Mouse (Mus musculus) lung, postnatal 36 days (tissue): ENCODE measurements around the gene Scrt2.

Experiments used
- DNase-seq: peaks from one replicate; pipeline ENCODE4 v3.0.0; 2022; ENCODE audit warnings: mixed read lengths

Scrt2 gene

DNA sequence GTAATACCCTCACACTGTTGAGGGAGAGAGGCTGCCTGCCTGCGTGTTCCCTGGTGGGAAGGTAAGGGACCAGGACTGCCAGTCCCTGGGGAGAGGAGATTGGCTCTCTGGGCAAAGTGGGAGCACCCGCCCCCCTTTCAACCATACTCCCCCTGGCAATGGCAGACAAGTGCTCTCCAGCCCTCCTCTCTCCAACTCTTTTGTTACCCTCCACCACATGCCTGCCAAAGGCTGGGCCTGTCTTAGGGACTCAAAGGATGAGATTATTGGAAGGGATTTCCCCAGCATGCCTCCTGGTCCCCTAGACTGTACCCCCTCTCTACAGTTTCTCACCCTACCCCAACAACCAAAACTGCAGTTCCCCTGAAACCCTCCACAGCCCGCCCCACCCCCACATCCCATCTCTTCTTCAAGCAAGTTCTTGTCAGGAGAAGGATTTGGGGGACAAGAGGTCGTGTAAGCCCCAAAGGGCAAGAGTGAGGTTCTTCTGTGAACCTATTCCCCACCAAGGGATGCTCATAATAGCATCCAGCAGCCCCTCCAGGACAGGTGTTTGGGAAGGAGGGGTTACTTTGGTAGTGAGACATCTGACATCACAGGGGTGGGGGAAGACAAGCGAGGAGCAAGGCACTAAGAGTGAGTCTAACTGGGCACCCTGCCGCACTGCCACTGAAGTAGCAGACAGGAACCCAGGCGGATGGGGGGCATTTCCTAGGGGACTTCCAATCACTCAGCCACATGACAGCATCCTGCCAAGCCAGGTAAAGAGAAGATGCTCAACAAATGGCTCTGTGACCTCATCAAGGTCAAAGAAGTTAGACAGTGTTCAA, 1.3 kb downstream of the Scrt2 start:
- DNase-seq: no peak

DNA sequence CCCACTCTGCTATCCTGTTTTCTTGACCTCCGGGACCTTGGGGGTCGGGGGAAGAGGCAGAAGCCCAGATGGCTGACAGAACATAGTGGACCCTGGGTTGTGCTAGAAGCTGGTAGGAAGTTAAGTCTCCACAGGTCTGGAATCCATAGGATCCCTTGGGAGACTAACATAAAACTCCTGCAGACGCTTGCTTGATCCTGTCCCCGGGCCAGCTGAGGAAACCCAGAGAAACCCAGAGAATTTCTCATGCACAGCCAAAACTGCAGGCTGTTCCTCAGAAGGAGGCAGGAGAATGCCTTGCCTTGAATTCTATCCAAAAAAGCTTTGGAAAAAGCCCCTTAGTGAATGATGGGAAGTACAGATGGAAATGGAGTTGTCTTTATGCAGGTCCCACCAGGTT, 2.1 kb downstream of the Scrt2 start:
- no peak for DNase-seq

DNA sequence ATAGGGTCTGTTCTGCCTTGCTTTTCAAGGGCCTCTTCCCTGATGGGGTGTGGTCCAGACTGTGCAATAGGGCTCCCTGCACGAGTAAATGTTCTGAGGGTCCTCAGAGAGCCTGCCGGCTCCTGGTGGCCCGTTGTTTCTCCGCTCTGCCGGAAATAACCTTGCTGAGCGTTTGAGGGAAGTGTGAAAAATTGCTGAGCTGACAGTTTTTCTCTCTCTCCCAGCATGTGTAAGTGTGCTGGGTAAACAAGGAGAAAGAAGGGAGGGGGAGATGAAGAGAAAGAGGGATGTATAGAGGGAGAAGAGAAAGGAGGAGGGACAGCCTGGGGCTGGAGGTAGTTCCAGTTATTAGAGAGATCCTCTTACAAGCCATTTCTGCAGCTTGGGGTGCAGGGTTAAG, 3.0 kb downstream of the Scrt2 start:
- DNase-seq: no peak

DNA sequence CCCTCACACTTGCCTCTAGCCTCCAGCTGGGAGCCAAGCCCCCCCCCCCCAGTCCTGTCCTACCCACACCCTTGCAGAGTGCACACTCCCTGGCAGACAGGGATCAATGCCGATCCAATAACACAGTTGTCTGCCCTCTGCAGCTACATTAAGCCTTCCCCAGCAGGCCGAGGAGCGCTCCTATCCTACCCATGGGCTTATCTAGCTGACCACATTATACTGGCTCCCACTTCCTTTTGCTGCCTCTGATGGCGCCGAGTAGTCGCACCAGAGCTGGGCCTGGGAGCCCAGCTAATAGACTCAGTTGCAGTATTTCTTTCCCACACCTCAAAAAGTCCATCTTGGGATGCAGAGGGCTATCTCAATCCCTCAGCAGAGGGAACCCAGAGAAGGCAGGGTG, 4.1 kb downstream of the Scrt2 start:
- DNase-seq: no peak

DNA sequence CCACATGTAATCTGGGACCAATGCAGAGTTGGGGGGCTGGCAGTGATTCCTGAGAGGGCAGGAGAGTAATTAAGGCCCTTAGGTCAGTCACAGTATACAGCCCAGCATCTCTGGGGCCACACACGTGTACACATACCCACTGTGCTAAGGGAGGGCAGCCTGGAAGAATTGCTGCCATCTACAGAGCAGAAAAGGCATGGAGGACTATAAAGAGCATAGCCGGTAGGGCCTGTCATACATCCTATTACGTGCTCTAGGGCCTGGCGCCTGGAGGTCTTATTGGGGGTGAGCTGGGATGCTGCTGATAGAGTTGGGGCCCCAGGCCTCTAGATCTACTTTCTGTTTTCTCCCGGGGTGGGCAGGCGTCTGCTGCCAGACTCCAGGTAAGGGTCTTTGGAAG, 5.1 kb downstream of the Scrt2 start:
- DNase-seq: no peak

DNA sequence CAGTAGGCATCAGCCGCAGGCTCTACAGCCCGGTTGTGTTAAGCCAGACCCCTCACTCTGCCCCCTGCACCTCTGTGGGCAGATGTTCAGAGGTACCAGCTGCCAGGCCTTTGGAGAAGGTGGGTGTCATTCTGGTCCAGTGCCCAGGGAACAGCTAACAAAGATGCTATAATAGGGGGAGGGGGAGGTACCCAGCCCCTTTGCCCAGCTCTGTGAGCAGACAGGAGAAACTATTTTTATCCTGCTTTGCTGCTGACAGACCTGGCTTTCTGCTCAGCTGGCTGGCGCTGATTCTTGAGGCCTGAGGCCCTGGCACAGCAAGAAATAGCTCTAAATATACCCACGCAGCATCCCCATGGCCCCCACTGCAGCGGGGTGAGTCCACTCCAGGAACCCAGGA, 5.8 kb downstream of the Scrt2 start:
- no peak for DNase-seq

DNA sequence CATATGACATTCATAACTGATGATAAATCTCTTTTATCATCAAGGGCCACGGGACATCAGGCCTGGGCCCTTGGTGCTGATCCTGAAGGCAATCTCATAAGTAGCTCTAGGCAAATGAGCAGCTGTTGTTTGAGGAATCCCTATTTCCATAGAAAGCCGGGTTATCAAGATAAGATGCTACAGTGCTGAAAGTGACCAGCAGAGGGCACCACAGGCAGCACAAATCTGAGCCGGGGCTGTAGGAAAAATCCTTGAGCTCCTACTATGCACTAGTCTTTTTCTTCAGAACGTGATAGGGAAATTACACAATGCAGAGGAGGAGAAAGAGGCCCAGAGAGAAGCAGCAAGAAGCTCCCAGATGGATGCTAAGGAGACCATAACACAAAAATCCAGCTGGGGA, 7.7 kb downstream of the Scrt2 start:
- DNase-seq: peak; percentile 72

DNA sequence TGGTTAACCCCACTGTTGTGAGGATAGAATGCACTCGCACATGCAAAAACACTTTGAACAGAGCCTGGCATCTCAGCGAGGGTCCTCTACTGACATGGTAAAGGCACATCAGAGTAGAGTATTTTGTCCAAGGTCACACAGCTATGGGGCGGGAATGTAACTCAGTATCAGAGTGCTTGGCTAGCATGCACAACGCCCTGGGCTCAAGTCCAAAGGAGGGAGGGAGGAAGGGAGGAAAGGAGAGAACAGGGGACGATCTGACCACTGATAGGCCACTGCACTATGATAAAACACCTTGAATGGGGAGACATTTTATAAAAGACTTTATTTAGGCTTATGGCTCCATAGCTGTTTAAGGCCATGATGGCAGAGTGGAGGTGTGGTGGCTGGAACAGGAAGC, 8.3 kb downstream of the Scrt2 start:
- no peak for DNase-seq

DNA sequence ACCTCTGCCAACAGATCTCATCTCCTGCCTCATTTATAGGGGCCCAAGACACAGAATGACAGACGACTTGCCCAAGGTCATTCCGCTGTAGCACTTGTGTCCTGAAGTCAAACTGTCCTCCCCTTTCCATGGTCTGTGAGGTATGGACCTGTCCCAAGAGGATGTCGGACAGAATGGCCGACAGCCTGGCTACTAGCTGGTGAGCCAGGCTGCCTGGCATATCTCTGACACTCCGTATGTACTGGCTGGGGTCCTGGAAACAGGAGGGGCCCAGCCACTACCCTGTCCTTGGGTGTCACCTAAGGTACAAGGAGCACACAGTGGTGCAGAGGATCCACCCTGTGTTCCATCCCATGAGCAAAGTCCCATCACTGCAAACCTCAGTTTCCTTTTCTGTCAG, 9.2 kb downstream of the Scrt2 start:
- no peak for DNase-seq

DNA sequence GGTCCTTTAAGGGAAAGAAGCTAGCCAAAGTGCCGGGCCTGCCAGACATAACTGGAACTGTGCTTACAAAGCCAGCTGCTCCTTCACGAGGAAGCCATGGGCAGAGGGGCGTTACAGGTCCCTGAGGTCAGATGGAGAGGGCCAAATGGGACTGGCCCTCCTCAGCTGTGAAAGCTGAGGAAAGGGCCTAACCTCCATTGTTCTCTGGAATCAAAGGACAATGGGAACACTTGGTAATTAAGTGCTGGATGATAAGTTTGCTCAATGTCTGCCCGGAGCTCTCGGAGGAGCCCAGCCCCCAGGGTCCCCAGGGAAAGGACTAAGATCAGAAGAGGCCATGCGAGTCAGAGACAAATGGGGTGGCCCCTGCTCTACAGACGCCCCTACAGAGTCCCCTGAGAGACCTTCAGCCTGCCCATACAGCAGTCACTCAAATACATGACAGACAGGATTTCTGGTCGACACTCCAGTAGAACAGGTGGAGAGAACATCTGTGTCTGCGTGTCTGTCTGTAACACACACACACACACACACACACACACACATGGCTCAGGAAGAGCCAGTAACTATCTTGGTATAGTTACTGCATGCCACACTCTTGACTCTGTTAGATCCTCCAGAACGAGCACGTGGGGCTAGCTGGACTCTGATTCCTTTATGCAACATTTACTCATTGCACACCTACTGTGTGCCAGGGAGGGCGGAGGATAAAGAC, 10.2 kb downstream of the Scrt2 start:
- DNase-seq: no peak

DNA sequence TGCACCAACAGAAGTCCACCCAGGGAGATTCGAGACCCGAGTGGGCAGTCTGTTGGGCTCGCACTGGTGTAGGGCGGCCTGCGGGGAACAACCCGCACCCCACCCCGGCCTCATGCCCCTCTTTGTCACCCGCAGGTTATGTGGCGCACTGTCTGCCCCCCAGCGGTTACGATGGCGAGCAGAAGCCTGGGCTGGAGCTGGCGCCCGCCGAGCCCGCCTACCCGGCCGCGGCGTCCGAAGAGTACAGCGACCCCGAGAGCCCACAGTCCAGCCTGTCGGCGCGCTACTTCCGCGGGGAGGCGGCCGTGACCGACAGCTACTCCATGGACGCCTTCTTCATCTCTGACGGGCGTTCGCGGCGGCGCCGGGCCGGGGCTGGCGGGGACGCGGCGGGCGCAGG, 11.6 kb downstream of the Scrt2 start:
- DNase-seq: no peak

DNA sequence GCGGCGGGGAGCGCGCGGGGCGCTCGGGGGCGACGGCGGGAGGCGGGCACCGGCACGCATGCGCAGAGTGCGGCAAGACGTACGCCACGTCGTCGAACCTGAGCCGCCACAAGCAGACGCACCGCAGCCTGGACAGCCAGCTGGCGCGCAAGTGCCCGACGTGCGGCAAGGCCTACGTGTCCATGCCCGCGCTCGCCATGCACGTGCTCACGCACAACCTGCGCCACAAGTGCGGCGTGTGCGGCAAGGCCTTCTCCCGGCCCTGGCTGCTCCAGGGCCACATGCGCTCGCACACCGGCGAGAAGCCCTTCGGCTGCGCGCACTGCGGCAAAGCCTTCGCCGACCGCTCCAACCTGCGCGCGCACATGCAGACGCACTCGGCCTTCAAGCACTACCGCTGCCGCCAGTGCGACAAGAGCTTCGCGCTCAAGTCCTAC, 12.0 kb downstream of the Scrt2 start:
- no peak for DNase-seq

DNA sequence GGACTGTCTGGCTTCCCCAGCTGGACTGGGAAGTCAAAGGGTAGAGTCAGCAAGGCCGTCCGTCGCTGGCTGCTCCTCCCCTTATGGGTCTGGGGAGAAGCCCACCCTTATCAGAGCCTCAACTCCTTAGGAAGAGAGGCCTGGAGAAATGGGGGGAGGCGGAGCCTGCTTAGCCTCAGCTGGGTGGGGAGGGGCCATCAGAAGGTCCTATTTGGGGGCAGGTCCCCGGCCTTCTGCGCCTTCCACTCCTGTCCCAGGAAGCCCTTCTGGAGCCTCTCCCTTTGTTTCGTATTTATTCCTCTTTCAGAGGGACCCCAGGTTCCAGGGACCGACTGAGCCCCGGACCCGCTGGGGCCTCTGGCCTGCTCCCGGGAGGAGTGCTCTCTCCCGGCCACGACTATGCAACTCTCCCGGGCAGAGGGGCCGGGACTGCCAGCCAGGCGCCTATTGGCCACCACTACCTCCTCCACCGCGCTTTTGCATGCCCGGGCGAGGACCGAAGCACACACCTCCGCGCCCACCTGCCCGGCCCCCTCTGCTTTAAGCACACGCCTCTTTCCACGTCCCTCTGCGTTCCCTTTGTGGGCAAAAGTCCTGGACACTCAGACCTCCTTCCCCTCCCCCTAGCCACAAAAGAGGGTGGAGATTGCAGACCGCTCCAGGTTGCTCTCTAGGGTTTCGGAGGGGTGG, 13.7 kb downstream of the Scrt2 start:
- no peak for DNase-seq

DNA sequence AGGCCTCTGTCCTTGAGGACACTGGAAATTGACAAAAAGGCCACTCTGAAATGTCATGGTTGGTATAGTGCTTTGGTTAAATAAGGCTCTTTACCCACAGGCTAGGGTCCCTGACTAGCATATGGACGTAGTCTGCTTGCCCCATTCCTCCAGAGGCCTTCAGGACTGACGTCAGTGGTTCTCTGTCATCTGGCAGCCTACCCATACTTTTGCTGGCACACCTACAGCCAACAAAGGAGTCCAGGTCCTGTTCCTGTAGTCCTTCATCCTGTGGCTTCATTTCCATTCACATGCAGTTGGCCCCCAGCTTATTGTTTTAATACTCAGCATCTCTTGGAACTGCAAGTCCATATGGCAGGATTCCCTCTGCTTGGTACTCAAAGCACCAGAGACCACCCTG, 15.6 kb downstream of the Scrt2 start:
- DNase-seq: no peak

DNA sequence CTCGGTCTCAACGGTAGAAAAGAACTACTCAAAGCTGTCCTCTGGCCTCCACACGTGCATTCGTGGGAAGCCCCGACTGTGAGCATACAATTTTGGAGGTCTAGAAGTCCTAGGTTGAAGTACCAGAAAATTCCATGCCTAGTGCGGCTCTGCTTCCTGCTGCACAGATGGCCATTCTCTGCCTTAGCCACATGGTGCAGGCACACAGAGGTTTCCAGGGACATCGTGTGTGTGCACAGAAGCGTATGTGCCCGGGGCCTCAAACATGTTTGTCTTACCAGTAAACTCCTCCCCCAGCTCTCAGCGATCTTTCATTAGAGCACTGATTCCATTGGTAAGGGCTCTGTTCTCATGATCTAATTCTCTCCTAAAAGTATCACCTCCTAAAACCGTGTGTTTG, 16.6 kb downstream of the Scrt2 start:
- no peak for DNase-seq

DNA sequence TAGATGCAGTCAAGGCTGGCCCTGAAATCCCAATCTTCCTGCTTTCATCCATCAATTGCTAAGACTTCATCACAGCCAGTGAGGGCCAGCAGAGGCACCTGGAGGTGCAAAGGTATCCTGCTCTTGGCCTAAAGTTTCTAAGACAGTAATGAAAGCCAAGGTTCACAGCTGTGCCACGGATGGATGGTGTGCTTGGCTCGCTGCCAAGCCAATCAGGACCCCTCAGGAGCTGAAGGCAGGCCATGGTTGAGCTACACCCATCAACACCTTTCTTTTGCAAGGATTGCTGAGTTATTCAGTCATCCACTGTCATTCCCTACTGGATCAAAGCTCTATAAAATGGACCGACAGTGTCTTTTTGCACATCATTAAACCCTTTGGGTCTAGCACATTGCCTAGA, 18.2 kb downstream of the Scrt2 start:
- DNase-seq: no peak

DNA sequence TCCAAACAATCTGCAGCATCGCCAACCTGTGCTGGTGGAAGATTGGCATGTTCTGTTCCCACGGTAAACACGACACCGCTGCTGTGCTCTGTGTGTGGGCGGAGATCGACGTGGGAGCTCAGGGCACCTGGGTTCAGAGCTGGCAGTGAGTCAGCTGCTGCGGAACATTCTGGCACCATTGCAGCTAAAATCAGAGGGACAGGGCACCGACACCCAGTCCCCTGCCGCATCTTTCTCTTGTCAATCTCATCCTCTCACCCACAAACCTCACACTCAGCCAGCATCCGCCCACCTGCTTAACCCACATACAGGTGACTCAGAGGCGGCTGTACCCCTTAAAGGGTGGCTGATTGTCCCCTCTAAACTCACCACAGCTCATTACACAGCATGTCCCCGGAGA, 20.4 kb downstream of the Scrt2 start:
- no peak for DNase-seq

DNA sequence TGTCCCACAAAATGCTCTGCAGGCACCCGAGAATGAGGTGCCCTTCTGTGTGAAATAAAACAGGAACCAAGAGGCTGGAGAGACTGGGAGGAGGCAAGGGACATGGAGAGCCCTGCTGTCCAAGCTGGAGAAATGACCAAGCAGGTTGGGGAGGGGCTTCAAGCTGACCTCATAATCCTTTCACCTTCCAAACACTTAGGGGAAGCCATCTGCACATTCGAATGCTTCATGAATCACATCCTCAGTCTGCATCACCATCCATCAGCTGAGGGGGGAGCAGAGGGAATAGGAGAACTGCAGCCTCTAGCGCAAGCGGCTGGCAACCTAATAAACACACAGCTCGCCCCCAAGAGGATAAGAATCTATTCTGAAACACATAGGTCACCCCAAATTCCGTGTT, 21.0 kb downstream of the Scrt2 start:
- no peak for DNase-seq

DNA sequence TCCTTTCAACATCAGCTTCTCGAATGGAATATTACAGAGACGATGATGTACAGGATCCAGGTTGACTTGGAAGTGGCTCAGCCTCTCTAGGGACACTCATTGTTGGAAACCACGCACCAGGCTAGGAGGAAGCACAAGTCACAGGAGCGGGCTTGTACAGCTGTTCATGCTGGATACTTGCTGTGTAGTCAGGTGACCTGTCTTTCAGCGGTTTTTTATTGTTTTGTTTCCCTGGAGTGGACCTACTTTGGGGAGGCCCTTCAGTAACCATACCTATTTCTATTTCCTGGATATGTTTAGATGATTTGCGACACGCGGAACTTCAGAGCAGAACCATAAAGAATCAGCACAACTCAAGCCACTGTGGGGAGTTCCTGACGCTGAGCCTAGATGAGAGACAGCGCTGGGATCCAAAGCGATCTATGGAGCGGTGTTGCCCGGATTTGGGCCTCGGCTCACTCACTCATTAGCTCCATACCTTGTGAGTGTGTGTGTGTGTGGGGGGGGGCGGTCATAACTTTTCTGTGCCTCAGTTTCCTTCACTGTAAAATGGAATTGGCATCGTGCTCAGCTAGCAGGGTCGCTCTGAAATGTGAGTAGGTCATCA, 23.5 kb downstream of the Scrt2 start:
- no peak for DNase-seq

DNA sequence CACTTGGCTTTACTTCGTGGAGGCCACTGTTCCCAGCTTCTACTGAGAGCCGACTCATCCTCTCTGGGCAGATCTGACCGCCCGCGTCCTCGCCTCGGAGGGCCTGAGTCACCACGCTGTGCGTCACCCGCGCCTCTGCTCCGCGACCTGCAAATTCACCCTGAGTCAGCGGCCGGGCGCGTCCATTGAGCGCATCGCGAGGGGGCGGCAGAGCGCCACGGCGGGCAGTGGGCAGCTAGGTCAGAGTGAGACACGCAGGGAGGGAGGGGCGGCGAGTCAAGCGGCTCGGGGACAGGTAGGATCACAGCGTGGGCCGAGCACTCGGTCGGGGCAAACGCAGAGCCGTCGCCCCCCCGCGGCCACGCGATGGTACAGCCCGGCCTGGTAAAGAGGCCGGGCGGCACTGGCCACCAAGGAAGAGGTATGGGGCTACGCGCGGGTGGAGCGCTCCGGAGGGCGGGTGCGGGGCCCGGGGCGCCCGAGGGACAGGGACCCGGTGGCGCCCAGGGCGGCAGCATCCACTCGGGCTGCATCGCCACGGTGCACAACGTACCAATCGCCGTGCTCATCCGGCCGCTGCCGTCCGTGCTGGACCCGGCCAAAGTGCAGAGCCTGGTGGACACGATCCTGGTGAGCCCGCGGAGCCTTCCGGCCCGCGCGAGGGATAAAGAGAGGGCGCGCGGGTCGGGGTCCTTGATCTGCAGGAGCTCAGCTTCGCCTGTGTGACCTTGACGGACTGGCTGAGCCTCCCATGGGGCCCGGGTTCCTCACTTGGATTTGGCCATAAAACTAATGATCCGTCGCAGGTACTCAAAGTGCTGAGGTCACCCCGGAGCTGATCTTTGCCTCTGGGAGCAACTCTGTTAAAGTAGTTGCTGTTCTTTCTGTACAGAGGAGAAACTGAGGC, 24.2 kb downstream of the Scrt2 start, which contains the start of gene Srxn1:
TSS of gene Srxn1 (plus strand) at position 199 of the 907 bp plus-strand sequence.
- peak; percentile 91 for DNase-seq

DNA sequence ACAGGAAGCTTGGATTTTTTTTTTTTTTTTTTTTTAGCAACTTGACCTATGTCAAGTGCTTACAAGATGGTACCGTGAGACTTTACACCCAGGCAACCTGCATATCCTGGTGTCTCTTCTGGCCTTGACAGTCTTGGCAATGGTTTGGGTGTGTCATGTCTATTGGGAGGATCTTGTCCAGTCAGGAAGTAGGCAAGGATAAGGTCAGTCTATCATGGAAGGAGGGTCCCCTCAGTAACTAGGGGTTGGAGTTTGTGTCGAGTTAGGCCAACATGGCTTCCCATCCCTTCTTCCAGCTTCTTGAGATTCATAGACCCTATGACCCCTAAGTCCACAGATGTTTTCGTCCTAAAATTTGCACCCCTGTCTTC, 24.9 kb downstream of the Scrt2 start:
- no peak for DNase-seq

DNA sequence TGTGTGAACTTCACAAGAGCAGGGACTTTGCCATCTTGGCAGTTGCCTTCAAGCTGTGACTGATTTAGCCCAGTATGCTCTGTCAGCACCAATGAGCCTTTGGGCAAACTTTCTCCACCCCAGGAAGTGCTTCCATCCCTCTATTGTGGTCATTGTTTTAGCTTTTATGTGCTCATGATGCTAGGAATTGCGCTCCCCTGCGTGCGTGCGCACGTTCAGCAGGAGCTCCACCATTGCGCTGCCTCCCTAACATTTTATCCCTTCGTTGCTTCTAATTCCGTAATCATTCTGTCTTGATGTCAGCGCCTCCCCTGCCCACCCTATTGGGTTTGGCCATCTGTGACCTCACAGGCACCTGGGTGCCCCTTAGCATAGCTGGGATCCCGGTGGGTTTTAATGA, 25.3 kb downstream of the Scrt2 start:
- DNase-seq: no peak
